Mouse (Mus musculus) B cell, adult 2 months (primary cell): ENCODE measurements around the gene Lypd5.

Experiments
- DNase-seq, 2 experiments: peaks; one replicate each; pipeline ENCODE4 v3.0.0; 2022

Gene Lypd5

DNA sequence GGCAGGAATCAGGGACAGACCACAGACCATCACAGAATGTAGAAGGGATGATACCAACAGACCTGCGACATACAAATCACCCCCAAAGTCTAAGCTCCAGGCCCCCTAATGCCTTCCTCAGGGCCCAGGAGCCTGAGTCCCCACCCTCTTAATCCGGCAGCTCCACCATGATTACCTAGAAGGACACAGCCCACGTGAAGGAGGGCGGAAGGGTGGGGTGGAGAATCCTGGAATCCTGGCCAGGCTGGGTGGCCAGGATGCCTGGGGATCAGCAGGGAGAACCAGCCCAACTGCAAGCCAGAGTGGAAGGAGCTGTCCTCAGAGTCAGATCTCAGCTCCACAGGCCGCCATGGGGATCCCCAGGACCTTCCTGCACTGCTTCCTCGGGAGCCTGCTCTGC lies at the start of gene Lypd5:
Lypd5 (plus strand) TSS at position 301 of the 400 bp plus-strand sequence.
- DNase-seq = no peak

DNA sequence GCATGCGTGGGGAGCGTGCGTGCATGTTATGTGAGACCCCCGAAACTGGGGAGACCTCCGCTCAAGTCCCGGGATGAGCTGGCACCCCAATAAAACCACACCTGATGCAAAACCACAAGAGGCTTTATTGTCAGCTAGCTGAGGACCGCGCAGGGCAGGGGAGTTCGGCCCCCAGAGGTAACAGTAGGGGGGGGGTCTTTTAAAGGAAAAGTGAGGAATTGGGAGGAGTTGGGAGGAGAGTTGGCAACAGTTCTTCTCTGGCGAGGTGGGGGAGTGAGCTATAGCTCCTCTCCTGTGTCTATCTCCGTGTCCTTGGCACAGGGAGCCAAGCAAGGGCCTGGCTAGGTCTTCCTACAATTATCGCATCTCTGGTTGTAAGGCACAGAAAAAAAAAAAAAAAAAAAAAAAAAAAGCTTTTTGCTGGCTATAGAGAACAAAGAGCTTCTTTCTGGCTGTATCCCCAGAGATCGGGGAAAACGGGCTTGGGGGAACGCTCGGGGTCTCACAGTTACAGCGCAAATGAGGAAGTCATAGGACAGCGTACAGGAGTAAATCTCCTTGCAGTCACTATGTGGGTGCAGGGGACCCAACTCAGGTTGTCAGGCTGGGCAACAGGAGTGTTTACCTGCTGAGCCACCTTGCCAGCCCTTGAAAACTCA lies 49.0 kb upstream of the Lypd5 start:
- DNase-seq = peak in 1 of 2 experiments; percentile 17

DNA sequence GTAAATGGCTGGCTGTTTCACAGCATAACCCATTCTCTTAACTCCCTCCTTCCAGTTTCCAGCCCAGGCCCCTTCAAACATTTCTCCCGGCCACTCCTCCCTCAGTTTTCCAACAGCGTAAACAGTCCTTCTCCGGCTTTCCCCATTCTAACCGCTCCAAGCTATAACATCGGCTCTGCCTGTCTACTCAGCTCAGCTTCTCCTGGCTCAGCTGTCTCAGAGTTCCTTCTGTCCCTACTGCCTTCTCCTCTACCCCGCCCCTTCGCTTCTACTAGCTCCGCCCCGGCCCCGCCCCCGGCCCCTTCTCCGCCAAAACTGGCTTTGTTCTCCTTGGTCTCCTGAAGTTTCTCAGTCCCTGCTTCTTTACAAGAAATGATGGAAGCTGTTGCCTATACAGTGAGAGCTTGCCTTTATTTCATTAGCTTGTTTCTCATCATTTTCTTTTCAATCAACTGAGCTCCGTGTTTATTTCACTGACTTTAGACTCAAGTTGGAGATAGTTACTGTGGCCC lies 48.2 kb upstream of the Lypd5 start, which contains the start of gene Zfp61:
Zfp61 (minus strand) TSS at position 462 of the 512 bp plus-strand sequence.
- DNase-seq = peak in 1 of 2 experiments; percentile 25

DNA sequence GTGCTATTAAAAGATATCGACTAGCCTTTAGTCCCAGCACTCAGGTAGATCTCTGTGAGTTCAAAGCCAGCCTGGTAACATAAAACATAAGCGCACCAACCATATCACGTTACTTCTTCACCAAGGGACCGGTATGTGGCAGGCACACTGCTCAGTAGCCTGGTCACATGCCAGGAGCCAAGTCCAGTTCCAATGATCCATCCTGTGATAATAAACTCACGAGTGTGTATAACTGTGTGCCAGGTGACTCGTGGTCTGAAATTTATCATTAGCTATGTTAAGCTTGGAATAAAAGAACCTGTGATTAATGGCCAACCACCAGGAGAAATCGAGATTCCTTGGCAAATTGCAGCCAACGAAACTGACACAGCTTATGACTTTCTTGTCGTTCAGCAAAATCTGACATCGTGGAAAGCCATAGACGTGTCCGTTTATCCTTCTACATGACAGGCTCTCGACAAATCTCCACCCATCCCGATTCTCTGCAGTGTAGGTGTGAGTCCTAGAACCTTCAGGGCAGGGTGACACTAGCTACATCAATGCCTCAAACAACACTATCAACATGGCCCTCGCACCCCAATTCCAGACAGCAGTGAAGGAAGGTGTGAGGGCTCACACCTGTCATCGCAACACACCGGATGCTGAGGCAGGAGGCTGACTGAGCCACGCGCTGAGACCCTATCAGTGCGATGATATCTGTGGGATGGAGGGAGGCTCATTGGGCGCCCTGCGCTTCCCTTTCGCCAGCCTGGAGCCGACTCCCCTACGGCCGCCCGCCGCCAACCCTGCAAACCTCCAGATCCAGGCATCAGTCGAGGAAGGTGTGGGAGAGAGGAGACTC lies 33.0 kb upstream of the Lypd5 start:
- no peak for DNase-seq

DNA sequence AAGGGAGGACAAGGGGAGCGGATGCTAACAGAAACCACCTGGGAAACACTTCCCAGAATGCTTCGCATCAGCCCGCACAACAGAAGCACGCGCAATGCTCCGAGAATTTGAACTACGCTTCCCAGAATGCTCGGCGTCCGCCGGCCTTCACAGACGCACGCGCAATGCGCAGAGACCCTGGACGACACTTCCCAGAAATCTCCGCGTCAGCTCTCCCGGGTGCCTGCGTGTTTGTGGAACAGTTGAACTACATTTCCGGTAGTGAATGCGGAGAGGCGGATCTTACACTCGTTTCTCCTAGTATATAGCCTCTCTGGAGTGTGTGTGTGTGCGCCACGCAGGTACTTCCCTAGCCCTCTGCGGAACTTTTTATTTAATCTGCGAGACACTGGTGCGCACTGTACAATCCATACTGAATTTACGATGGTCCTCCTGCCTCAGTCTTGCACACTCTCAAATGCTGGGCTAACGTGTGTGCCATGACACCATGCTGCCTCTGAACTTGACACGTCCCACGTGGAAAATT lies 32.4 kb upstream of the Lypd5 start, which contains the start of gene Zfp94:
Zfp94 (minus strand) TSS at position 100 of the 526 bp plus-strand sequence.
- peak; percentile 84 to 86 for DNase-seq

DNA sequence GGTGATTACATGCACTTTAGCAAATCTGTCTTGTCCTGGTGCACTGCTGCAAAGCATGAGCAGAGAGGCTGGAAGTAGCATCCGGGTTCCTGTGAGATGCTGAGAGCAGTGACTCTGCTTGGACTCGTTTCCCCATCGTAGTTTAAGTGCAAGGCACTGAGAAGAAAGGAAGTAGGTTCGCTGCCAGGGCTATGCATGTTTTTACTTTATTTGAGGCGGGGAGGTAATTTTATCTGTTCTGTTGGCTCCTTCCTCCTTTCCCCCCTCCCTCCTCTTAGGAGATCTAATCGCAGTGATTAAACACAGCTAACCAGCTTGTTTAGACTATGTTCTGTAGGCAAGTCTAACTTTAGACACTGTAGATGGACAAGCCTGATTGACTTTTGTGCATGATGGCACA lies 30.1 kb upstream of the Lypd5 start:
- no peak for DNase-seq

DNA sequence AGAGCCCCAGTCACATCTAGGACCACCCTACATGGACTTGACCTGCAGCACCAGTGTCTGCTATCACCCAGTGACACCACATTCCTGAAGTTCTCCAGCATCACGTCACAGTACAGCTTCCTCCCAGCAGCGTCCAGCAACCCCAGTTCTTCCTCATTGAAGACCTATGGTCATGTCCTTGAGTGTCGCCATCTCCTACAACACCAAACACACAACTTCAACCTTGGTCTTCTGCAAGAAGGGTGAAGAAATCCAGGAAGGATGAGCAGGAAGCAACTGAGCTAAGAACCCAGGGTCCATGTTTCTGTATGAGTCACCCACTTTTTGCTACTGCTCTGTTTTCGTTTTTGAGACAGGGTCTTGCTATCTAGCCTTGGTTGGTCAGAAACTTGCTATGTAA lies 26.4 kb upstream of the Lypd5 start:
- DNase-seq = no peak

DNA sequence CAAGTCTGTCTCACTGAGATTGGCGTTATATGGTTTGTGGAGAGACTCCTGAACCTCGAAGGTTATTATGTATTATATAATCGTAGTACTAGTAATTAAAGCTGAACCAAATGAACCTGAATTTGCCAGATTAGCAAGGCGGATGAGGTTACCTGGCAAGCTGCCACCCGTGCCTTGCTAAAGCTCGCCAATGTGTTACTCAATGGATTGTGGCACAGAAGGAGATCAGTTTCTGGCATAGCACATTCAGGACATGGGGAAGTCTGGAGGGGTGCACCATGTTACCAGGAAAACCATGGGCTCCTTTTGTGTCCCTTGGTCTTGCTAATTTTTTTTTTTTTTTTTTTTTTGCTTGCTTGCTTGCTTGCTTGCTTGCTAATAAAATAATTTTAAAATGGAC lies 23.8 kb upstream of the Lypd5 start:
- DNase-seq = no peak

DNA sequence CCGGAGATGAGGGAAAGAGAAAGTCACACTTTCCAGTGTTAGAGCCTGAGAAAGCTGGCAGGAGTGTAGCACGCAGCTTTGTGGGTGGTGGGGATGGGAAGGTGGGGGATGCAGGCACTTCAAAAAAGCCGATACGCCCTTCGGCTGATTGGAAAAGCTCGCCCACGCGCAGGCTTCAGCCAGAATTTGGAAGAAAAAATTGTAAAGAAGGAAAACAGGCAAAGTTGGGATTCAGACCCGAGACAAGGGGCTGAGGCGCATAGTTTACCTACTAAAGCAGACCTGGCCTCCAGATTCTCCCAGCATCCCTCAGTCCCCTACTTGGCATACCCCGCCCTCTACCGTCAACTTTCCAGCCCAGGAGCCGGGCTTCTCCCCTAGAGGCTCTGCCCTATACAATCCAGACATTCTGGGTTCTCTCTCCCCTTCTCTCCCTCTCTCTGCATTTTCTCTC lies 23.3 kb upstream of the Lypd5 start:
- no peak for DNase-seq

DNA sequence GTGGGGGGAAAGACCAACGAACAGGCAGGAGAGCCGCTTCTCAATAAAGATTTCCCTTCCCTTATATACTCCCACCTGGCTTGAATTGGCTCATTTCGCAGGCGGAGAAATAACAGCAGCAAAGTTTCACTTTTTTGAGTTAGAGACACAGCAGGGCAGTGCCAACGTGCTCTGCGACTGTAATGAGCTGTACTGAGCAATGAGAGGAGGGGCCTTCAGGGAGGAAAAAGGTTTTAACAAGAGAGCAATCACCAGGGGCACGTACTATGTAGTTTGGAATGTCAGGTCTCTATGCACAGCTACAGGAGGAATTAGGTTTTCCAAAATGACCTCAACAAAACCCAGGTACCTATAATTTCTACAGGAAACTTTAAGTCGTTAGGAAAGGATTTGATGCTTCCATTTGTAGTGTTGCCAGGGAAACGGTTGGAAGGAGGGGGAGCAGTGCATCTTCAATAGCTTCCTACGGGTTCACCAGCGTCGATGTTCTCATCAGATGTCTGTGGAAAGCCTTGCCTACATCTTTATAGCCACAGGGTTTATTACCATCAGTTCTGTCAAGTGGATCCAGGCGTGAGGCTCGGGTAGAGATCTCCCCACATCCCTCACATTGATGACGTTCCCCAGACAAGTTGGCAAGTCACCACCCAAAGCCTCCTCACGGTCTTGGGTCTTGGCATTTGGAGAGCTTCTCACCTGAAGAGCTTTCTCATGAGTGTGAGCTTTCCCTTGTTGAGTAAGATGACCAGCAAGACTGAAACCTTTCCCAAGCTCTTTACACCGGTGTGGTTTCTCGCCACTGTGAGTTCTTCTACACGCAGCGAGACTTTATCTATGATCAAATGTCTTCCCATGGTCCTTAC lies 22.5 kb upstream of the Lypd5 start:
- no peak for DNase-seq

DNA sequence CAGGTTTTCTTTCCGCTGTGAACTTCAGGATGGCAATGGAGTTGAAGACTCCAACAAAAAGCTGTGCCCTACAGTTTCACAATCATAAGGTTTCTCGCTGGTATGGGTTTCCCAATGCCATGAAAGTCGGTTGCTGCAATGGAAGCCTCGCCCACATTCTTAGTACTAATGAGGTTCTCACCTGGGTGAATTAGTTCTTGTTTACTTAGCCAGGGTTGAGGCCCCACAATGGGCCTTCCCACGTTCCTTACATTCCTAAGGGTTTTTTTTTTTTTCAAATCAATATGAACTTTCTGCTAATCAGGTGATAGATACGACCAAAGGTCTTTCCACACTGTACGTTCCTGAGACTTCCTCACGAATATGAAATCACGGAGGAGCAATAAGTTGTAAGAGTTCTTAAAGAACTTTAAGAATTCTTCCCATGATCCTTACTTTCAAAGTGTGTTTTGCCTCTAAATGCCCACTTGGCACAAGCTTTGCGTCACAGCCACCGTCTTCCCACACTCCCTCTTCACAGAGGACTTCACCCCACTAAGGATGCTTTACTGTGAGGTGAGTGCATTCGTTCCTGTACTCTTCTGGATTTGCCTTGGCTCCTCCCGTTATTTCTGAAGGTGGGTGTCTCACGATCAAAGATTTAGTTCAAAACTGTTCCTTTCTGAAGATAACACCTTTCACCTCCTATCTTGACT lies 21.6 kb upstream of the Lypd5 start:
- DNase-seq = no peak

DNA sequence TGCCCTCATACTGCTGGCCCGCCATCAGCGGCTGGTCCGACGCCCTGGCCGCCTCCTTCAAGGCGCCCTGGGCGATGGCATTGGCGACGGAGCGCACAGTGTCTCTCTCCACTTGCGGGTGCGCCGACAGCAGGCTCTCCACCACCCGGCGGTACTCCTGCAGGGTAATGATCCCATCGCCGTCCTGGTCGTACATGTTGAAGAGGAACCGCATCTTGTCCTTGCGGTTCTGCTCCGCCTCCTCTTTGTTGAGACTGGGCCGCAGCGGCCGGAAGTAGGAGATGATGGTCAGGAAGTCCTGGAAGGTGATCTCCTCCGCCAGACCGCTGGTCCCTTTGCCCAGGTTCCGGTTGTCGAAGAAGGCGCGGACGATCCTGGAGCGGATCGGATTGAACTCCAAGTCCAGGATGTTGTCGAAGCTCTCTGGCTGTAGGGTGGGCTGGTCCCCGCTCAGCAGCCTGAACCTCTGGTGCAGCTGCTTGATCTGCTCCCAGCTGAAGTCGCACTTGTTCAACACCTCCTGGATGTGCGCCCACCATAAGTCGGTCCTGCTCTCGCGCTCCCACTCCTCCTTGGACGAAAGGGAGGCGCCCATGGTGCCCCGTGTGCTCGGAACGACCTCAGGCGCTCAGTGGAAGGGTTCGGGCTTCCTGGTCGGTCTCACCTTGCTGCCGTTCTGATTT lies 15.6 kb upstream of the Lypd5 start, which contains the start of gene Tescl:
Tescl (minus strand) TSS at position 633 of the 683 bp plus-strand sequence.
- DNase-seq = no peak

DNA sequence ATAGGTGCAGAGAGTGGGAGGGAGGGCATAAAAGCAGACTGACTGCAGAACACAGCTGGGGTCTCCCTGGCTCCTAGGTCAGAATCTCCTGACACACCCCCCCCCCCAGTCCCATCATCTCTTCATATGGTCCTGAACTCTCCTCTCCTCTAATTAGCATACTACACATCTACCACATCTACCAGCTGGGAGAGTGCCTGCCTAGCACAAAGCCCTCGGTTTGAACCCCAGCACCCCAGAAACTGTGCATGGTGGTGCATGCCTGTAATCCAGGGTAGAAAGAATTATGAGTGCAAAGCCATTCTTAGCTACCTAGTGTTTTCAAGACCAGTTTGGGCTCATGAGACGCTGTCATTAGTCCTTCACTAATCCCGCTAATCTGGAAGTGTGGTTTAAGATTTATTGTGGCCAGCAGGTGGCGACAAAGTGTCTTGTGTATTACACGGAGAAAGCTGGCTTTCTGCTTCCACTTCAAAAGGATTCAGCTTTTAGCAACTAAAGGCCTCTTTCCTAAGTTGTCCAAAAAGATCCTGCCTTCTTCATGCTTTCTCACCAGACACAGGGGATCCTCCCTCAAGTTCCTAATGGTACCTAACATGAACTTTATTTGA lies 13.2 kb upstream of the Lypd5 start:
- peak; percentile 79 to 82 for DNase-seq

DNA sequence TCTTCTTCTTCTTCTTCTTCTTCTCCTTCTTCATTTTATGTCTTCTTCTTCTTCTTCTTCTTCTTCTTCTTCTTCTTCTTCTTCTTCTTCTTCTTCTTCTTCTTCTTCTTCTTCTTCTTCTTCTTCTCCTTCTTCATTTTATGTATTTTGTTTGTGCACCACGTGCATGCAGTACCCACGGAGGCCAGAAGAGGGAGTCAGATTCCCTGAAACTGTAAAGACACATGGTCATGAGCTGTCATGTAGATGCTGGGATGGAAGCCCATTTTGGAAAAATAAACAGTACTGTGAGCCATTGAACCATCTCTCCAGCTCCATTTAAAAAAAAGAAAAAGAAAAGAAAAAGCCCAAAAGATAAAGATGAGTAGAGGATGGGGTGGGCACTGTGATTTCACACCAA lies 10.8 kb upstream of the Lypd5 start:
- DNase-seq = peak in 1 of 2 experiments; percentile 23

DNA sequence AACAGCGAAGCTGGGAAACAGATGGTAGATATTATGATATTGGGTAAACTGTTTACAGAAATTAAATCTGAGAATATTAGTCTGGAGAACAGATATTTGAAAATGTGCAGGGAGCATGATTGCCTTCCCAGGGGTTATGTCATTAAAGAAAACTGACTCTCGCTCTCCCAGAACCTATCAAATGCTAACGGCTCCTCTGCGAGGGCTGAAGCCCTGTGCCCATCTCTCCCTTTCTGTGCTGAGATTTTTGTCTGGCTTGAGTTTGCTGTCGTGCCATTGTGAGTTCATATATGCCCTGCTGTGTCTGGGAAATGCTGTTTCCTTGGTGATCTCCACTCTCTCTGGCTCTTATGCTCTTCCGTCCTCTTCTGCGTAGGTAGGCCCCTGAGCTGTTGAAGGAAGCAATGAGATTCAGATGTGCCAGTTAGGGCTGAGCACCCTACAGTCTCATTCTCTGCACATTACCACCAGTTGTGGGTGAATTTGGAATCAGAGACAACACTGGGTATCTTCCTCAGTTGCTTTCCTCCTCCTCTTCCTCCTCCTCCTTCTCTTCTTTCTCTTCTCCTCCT lies 5.2 kb upstream of the Lypd5 start:
- no peak for DNase-seq

DNA sequence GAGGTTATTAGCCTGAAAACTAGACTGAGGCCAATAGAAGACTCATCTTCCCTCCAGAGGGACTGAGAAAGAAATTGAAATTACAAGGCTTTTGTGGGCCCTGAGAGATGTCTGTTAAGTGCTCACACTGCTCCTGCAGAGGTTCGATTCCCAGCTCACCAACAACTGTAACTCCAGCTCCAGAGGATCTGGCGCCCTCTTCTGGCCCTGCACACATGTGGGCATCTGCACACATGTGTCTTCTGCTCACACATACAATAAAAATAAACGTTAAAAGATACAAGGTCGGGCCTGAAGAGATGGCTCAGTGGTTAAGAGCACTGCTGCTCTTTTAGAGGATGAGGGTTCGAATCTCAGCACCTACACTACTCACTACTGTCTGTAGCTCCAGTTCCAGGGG lies 2.6 kb upstream of the Lypd5 start:
- DNase-seq = no peak

DNA sequence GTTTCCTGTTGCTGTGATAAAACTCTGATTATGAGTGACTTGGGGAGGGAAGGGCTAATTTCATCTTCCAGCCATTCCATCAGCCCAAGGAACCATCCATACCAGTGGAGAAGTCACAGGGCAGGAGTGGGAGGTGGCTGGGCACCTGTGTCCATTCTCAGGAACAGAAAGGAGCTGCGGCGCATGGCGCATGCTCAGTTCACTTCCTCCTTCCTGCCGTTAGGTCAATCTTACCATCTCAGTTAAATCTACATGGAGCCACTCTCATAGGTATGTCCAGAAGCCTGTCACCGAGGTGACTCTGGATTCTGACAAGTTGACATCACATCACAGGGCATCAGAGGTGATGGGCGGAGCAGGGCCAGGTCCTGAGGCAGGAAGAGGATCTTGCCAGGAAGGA lies 6.7 kb downstream of the Lypd5 start:
- DNase-seq = no peak

DNA sequence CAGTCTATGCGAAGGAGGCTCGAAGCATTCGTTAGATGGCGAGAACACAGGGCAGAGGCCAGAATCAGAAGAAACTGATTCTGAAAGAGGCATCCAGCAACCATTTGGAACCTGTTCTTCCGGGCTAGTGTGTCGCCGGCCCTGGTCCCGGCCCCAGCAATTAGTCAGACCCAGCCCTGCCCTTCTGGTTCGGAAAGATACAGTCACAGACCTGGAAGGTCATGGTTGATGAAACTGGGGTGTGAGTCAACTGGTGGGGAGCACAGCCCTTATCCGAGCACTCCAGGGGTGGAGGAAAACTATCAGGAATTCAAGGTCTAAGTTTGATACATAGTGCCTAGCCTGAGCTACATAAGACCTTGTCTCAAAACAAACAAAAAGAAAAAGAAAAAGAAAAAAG lies 7.1 kb downstream of the Lypd5 start:
- DNase-seq = no peak

DNA sequence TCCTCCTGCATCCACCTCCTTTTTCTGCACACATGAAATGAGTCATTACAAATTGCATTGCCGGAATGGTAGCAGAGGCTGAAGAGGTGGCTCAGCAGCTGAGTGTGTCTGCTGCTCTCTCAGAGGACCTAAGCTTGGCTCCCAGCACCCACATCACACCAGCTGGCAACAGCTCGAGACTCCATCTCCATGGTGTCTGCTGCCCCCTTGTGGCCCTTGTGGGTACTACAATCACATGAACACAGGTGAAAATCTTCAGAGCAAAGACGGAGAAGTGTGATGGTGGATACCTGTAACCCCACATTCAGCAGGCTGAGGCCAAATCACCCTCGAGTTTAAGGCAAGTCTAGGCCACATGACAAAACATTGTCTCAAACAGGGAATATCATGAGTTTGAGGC lies 8.9 kb downstream of the Lypd5 start:
- DNase-seq = peak; percentile 54 to 60

DNA sequence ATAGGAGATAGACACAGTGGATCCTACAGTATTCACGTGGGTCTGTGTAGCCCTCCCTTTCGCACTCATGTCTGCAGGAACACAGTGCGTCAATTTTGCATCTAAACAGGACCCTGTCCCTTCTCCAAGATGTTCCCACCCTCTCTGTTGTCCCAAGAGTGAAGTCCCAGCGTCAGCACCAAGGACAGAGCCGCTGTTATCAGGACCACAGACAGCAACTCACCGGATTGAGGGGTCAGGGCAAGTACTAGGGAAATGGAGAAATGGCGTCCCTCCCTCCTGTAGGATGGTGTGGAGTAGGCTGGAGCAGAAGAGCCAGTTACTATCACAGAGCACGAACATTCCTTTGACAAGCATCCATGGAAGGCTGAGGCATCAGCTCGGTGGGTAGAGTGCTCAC lies 10.3 kb downstream of the Lypd5 start:
- peak in 1 of 2 experiments; percentile 27 for DNase-seq
